Mouse (Mus musculus) kidney, adult 2 months (tissue): ENCODE results near the gene Tomm20.

Experiments
- CTCF ChIP-seq: fragments of 200-500 bp; conservative IDR thresholded peaks from 2 replicates; pipeline ENCODE4 v1.5.1; 2011; ENCODE audit warnings: low read depth, mild to moderate bottlenecking, control low read depth, low read length, moderate library complexity, mixed read lengths; ENCODE audit not compliant: insufficient read depth, insufficient read length
- POLR2A ChIP-seq: fragments of 200-500 bp; IDR thresholded peaks from one replicate; pipeline ENCODE4 v1.6.1; 2011; ENCODE audit warnings: low read depth, low read length, control low read depth

DNA sequence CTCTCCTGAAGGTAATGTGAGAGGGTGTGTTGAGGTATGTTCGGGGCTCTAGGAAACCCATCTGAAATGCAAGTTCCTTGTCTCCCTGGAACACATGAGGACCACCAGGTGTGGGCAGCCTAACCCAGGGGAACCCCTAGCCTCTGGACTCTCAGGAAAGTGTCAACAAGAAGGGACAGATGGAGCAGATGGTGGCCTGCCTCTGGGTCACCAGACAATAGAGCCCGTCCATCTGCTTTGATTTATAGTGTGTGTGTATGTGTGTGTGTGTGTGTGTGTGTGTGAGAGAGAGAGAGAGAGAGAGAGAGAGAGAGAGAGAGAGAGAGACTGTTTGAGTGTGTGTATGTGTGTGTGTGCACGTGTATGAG is 58.0 kb downstream of the Tomm20 start:
- TF ChIP-seq CTCF (no peak), POLR2A (no peak)
